ENCODE assay signal across 8 mouse cellular contexts in genomic region chr12:77597627-77598333, GRCm38 (mm10).
DNase-seq lines count a peak whose midpoint lies in the region; ATAC-seq and TF ChIP-seq lines count a peak whose summit lies in the region.

No protein-coding gene starts in this region.

- no peaks in the 10 kb centered on the region for H3K36me3 ChIP-seq in midbrain, embryonic 14.5 days (ENCODE audit: control insufficient read depth, insufficient read depth, low read length)
- no peaks in the 10 kb centered on the region for H3K36me3 ChIP-seq in midbrain, embryonic 11.5 days (ENCODE audit: control insufficient read depth, insufficient read depth, low read length)
- no peaks in the 10 kb centered on the region for H3K36me3 ChIP-seq in intestine, embryonic 16.5 days (ENCODE audit: control insufficient read depth, insufficient read depth, low read length)
- H3K36me3 ChIP-seq in midbrain, postnatal 0 days (ENCODE audit: insufficient read depth, low read length), result no peaks in the 10 kb centered on the region
- no peaks in the 10 kb centered on the region for H3K36me3 ChIP-seq in neural tube, embryonic 15.5 days

- H3K4me1 ChIP-seq in midbrain, embryonic 14.5 days (ENCODE audit: control insufficient read depth, insufficient read depth, low read length), result peaks cover 5% of the 10 kb centered on the region
- H3K4me1 ChIP-seq in midbrain, embryonic 11.5 days (ENCODE audit: control insufficient read depth, insufficient read depth, low read length), result no peaks in the 10 kb centered on the region
- peaks cover 4% of the 10 kb centered on the region for H3K4me1 ChIP-seq in intestine, embryonic 16.5 days (ENCODE audit: control insufficient read depth, insufficient read depth, low read length)
- H3K4me1 ChIP-seq in midbrain, postnatal 0 days (ENCODE audit: insufficient read depth, low read length), result 0 out of 2 replicates have a peak, but pooled peaks cover 5% of the 10 kb centered on the region
- H3K4me1 ChIP-seq in neural tube, embryonic 15.5 days, result peaks cover 13% of the 10 kb centered on the region; the same call in 1 of the 2 replicates

- H3K9ac ChIP-seq in midbrain, embryonic 14.5 days (replicated peaks; ENCODE audit: low read length), result no peak overlapping the region
- H3K9ac ChIP-seq in midbrain, embryonic 11.5 days (ENCODE audit: low read length), result no peak overlapping the region
- H3K9ac ChIP-seq in intestine, embryonic 16.5 days (ENCODE audit: low read depth, low read length), result no peak overlapping the region
- H3K9ac ChIP-seq in midbrain, postnatal 0 days (replicated peaks; ENCODE audit: low read length, poor library complexity, severe bottlenecking), result no peak overlapping the region
- H3K9ac ChIP-seq in neural tube, embryonic 15.5 days (replicated peaks), result no peak overlapping the region

- H3K9me3 ChIP-seq in midbrain, embryonic 14.5 days (ENCODE audit: control insufficient read depth, low read length), result no peaks in the 10 kb centered on the region
- H3K9me3 ChIP-seq in midbrain, embryonic 11.5 days (ENCODE audit: control insufficient read depth, low read length), result no peaks in the 10 kb centered on the region
- no peaks in the 10 kb centered on the region for H3K9me3 ChIP-seq in intestine, embryonic 16.5 days (ENCODE audit: control insufficient read depth, low read length)
- H3K9me3 ChIP-seq in midbrain, postnatal 0 days (ENCODE audit: low read length), result no peaks in the 10 kb centered on the region
- H3K9me3 ChIP-seq in neural tube, embryonic 15.5 days (replicated peaks), result no peaks in the 10 kb centered on the region

- TF ChIP-seq CTCF in midbrain, postnatal 0 days (IDR thresholded peaks at IDR 0.05), result no peak

- no peak overlapping the region for H3K27ac ChIP-seq in midbrain, embryonic 14.5 days (replicated peaks; ENCODE audit: low read depth, low read length)
- no peak overlapping the region for H3K27ac ChIP-seq in midbrain, embryonic 11.5 days (ENCODE audit: low read depth, low read length)
- no peak overlapping the region for H3K27ac ChIP-seq in intestine, embryonic 16.5 days (ENCODE audit: low read length)
- H3K27ac ChIP-seq in midbrain, postnatal 0 days (ENCODE audit: low read depth, low read length), result no peak overlapping the region
- H3K27ac ChIP-seq in neural tube, embryonic 15.5 days (replicated peaks), result no peak overlapping the region

- peak; percentile 18 for DNase-seq in midbrain, embryonic 14.5 days
- no peak for DNase-seq in midbrain, embryonic 11.5 days (ENCODE audit: low spot score, missing footprints)
- peak; percentile 76 for DNase-seq in forelimb bud, embryonic 11.5 days (ENCODE audit: low read depth, low spot score)
- DNase-seq in midbrain, postnatal 0 days (ENCODE audit: low spot score), result peak; percentile 30
- DNase-seq in layer of hippocampus, postnatal 10 days (ENCODE audit: low spot score in 2 of 2), result no peak
- no peak for DNase-seq in layer of hippocampus, adult 18-20 months (ENCODE audit: low spot score in 2 of 2)

- no peak for ATAC-seq in midbrain, embryonic 14.5 days (ENCODE audit: low FRiP score, low TSS enrichment)
- no peak for ATAC-seq in midbrain, embryonic 11.5 days (ENCODE audit: low FRiP score)
- ATAC-seq in intestine, embryonic 16.5 days, result peak; percentile 71
- ATAC-seq in midbrain, postnatal 0 days (ENCODE audit: low FRiP score), result no peak
- ATAC-seq in neural tube, embryonic 15.5 days (ENCODE audit: low FRiP score), result no peak

- WGBS in midbrain, embryonic 14.5 days, result 34% methylated on average over 3 of the region's 3 CpGs
- WGBS in midbrain, embryonic 11.5 days, result 41% methylated on average over 3 of the region's 3 CpGs
- WGBS in intestine, embryonic 16.5 days, result 30% methylated on average over 3 of the region's 3 CpGs
- WGBS in midbrain, postnatal 0 days, result 38% methylated on average over 3 of the region's 3 CpGs
- 50% methylated on average over 3 of the region's 3 CpGs for WGBS in neural tube, embryonic 15.5 days

- H3K4me2 ChIP-seq in midbrain, embryonic 14.5 days (ENCODE audit: low read length), result no peak overlapping the region
- H3K4me2 ChIP-seq in midbrain, embryonic 11.5 days, result no peak overlapping the region
- no peak overlapping the region for H3K4me2 ChIP-seq in intestine, embryonic 16.5 days (ENCODE audit: low read depth, low read length)
- H3K4me2 ChIP-seq in midbrain, postnatal 0 days (ENCODE audit: low read depth, low read length, poor library complexity, severe bottlenecking), result no peak overlapping the region
- H3K4me2 ChIP-seq in neural tube, embryonic 15.5 days, result no peak overlapping the region

- H3K4me3 ChIP-seq in midbrain, embryonic 14.5 days (replicated peaks; ENCODE audit: low read depth, low read length), result no peak overlapping the region
- no peak overlapping the region for H3K4me3 ChIP-seq in midbrain, embryonic 11.5 days (ENCODE audit: low read depth, low read length)
- no peak overlapping the region for H3K4me3 ChIP-seq in intestine, embryonic 16.5 days (ENCODE audit: low read length)
- no peak overlapping the region for H3K4me3 ChIP-seq in midbrain, postnatal 0 days (ENCODE audit: low read depth, low read length)
- H3K4me3 ChIP-seq in neural tube, embryonic 15.5 days (replicated peaks), result no peak overlapping the region

- no peaks in the 10 kb centered on the region for H3K27me3 ChIP-seq in midbrain, embryonic 14.5 days (ENCODE audit: control insufficient read depth, insufficient read depth, low read length)
- H3K27me3 ChIP-seq in midbrain, embryonic 11.5 days (ENCODE audit: control insufficient read depth, insufficient read depth, low read length), result no peaks in the 10 kb centered on the region
- H3K27me3 ChIP-seq in intestine, embryonic 16.5 days (replicated peaks; ENCODE audit: control insufficient read depth, insufficient read depth, low read length), result no peaks in the 10 kb centered on the region
- H3K27me3 ChIP-seq in midbrain, postnatal 0 days (ENCODE audit: insufficient read depth, low read length), result no peaks in the 10 kb centered on the region
- no peaks in the 10 kb centered on the region for H3K27me3 ChIP-seq in neural tube, embryonic 15.5 days (replicated peaks)

Comparison
In these comparisons a context has a peak if more than half of its experiments do, and no peak if none do; other contexts are left out.
1. DNase-seq: peak in midbrain, embryonic 14.5 days (single experiment), forelimb bud, embryonic 11.5 days (single experiment) and midbrain, postnatal 0 days (single experiment); none in midbrain, embryonic 11.5 days (single experiment), layer of hippocampus, postnatal 10 days (0 of 2) and layer of hippocampus, adult 18-20 months (0 of 2).